Mouse (Mus musculus) embryonic fibroblast, embryonic 13.5 days (primary cell): ENCODE data around the gene Ube2s. TPM values are rescaled to one million over a fixed set of nuclear protein-coding genes. Genes with fewer than 3 reads are reported as not detected.
A peak's percentile ranks its signal among the peaks of the same experiment; 100 is the strongest.

Experiments used
- H3K27ac ChIP-seq: 2 replicates; pipeline ENCODE4 v1.5.1; 2012; ENCODE audit warnings: low read length, control low read depth, inconsistent platforms; ENCODE audit not compliant: insufficient read depth
- H3K4me1 ChIP-seq: 2 replicates; pipeline ENCODE4 v1.6.1; 2011; ENCODE audit warnings: low read length; ENCODE audit not compliant: control insufficient read depth, insufficient read depth
- H3K4me3 ChIP-seq: 2 replicates; pipeline ENCODE4 v1.5.1; 2011; ENCODE audit warnings: mild to moderate bottlenecking, control low read depth, low read length; ENCODE audit not compliant: insufficient read depth
- CTCF ChIP-seq: IDR thresholded peaks from 2 replicates; pipeline ENCODE4 v1.5.1; 2011; ENCODE audit warnings: mild to moderate bottlenecking, control low read depth, low read length, moderate library complexity, borderline replicate concordance; ENCODE audit not compliant: insufficient read depth
- POLR2A ChIP-seq: IDR thresholded peaks from 2 replicates; pipeline ENCODE4 v1.6.1; 2011; ENCODE audit warnings: low read depth, mild to moderate bottlenecking, control low read depth, low read length, moderate library complexity
- polyA plus RNA-seq: library from polyadenylated mRNA; stranded (reverse); fragments of >200 nt; gene quantifications from 2 replicates; pipeline ENCODE4 v1.2.4, GENCODE M21; 2011; ENCODE audit warnings: low read depth; ENCODE audit not compliant: missing spikeins, insufficient read length

Ube2s gene
- polyA plus RNA-seq, 1 experiment: 191 TPM

GRCm38 (mm10) chr7:4779921-4780320 is 32.5 kb downstream of the Ube2s start:
- no peak overlapping the region for H3K4me3 ChIP-seq
- H3K4me1 ChIP-seq: peaks cover 7% of the 10 kb centered on the region
- TF ChIP-seq POLR2A: no peak
- no peak for TF ChIP-seq CTCF
- no peak overlapping the region for H3K27ac ChIP-seq

DNA sequence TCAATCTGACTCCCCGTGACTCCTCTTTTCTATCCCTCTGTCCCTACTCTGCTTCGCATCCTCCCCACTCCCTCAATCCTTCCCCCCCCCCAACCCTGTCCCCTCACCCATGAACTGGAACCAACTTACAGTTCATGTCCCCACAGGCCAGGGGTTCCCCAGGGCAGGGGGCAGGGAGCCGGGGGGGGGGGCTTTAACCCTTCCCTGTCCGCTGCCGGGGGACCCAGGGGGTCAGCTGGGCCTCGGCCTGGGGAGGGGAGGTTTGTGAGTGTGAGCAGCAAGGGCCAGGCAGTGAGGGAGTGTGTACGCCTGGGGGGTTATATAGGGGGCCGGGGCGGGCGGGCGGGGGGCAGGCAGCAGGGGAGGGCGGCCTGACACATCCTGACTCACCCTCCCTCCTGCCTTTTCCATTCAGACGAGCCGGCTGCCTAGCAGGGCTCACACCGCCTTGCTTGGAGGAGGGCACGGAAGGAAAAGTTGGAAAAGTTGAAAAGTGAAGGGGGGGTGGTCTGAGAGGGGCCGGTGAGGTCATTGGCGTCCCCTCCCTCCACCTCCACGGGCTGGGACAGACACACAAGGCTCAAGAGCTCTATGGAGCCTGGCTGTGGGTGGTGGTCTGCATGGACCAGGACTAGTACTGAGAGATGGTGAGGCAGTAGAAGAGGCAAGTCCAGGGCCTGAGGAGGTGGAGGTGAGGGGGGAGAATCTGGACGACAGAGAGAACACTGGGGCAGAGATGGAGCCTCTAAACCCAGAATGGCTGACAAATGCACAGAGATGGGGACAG is 34.3 kb downstream of the Ube2s start:
- TF ChIP-seq CTCF (no peak), POLR2A (no peak; the same call in 1 of the 2 replicates)
- Histone ChIP-seq H3K4me1 (peaks cover 7% of the 10 kb centered on the region), H3K4me3 (peak overlapping the region; percentile 26), H3K27ac (peak overlapping the region; percentile 10; the same call in 1 of the 2 replicates)

DNA sequence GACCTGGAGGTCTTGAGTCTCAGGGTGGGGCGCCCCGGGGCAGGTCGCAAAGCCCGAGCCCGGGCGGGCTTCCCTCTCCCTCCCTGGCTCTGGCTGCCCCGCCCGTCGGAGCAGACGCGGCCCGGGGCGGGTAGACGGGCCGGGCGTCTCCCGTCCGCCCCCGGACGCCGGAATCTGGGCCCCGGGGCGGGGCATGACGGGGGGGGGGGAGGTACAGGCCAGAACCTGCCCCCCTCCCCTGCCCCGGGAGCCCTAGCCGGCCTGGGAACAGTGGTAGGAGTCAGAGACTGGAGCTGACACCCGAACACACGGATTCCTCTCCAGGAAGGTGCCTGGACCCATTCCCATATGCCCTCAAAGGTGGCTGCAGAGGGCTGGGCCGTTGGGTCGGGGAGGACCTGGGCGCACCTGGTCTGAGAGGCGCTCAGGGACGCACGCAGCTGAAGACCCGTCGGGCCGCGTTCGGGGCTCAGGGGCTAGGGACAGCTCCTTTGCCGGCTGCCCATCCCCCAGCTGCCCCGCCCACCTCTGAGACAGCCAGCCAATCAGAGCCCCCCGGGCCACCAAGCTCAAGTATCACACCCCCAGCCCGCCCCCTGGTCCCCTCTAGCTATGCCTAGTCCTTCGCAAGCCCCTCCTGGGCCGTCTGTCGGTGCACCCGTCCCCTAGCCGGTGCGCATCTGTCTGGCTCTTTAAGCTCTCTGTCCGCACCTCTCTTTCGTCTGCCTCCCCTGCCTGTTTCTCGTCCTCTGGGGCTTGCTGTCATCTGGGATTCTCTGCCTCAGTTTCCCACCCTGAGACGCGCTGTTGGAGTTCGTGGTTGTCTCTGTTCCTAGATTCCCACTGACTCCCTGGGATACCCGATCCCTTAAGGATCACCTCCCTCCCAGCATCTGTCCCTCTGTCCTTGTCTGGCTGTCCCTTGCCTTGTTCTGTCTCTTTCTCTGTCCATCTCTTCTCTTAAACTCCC is 35.2 kb downstream of the Ube2s start:
- Histone ChIP-seq H3K4me1 (peaks cover 7% of the 10 kb centered on the region), H3K4me3 (peak overlapping the region; percentile 48), H3K27ac (peak overlapping the region; percentile 53; the same call in 1 of the 2 replicates)
- no peak for TF ChIP-seq CTCF
- peak; percentile 44 for TF ChIP-seq POLR2A

GRCm38 (mm10) chr7:4776131-4776530 is 36.3 kb downstream of the Ube2s start:
- H3K4me3 ChIP-seq: no peak overlapping the region
- no peak overlapping the region for H3K27ac ChIP-seq
- H3K4me1 ChIP-seq: peaks cover 7% of the 10 kb centered on the region
- no peak for TF ChIP-seq CTCF
- no peak for TF ChIP-seq POLR2A

- H3K4me1 ChIP-seq: no peaks in the 10 kb centered on the region
- no peak within 1 kb of the TSS for H3K27ac ChIP-seq
- no peak within 1 kb of the TSS for H3K4me3 ChIP-seq
- TF ChIP-seq CTCF (no peak), POLR2A (no peak)
Observed at GRCm38 (mm10) chr7:4771202-4771601, 41.2 kb downstream of the Ube2s start, which contains the start of gene Fam71e2. Fam71e2 (minus strand) TSS chr7:4771302.

GRCm38 (mm10) chr7:4764946-4765710 is 47.3 kb downstream of the Ube2s start:
- Histone ChIP-seq H3K27ac (no peak overlapping the region), H3K4me3 (no peak overlapping the region), H3K4me1 (no peaks in the 10 kb centered on the region)
- TF ChIP-seq POLR2A (no peak), CTCF (no peak)

DNA sequence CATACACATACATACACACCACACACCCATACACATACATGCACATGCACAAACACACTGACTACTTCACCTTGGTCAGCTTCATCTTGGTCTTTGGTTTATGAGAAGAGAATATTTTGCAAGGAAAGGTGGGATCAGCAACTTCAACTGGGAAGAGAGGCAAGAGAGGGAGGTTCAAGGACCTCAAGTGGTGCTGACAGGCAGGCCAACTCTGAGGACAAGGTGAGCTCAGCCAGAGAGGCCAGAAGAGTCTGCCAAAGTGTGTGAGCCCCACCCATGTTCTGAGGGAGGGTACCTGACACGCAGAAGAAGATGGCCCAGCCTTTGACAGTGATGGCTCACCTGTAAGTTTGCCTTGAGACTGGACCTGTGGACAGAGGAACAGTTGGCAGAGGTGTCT is 52.7 kb downstream of the Ube2s start:
- Histone ChIP-seq H3K4me3 (no peak overlapping the region), H3K27ac (no peak overlapping the region), H3K4me1 (no peaks in the 10 kb centered on the region)
- no peak for TF ChIP-seq POLR2A

DNA sequence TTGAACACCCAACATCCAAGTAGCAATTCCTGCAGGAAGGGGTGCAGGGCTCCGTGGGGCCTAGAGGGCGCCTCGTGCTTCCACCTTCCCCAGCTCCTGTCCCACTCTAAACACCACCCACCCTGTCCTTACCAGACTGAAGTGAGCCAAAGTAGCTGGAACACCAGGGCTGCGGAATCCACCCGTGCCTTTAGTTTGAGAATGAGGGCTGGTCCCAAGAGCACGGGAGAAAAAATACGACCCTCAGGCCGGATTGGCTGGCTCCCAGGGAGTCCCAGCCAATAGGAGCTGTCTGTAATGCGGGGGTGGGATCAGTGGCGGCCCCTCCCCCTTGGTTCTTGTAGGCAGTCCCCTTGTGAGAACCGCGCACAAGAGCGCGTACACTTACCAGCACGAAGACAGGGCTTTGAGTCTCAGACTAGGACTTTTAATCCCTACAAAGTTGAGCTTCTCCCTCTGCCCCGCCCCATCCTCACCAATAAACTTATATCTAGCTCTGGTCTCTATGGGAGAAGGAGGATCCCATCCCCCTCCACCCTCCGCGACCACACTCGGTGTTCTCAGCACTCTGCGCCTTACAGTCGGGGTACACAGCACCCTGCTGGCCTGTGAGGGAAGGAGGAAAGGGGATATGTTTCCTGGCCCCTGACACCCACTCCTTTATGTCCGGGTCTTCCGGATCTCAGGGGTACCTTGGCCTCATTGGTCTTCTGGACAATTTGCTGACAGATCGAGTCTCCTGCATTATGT is 59.4 kb downstream of the Ube2s start, which contains the start of gene Cox6b2:
Gene Cox6b2, minus strand, starts transcription at position 274 of the 750 bp plus-strand sequence.
- TF ChIP-seq CTCF (no peak), POLR2A (peak; percentile 95)
- Histone ChIP-seq H3K4me3 (peak within 1 kb of the TSS; percentile 39), H3K4me1 (no peaks in the 10 kb centered on the region), H3K27ac (peak within 1 kb of the TSS; percentile 9; the same call in 1 of the 2 replicates)
